Mouse (Mus musculus) cerebellum, postnatal 25 days (tissue): Measurements from ENCODE around the gene Dppa5a.
A peak's percentile ranks its signal among the peaks of the same experiment; 100 is the strongest.
"Not testable (repeated sequence)": the region's sequence is repeated elsewhere in the genome, so short reads cannot be mapped to it uniquely, and the experiment has no call there.

ENCODE experiments used
- DNase-seq, 2 experiments: peaks; one replicate each; pipeline ENCODE4 v3.0.0; 2021; ENCODE audit warnings: mixed read lengths in 2 of 2

Dppa5a gene

GRCm38 (mm10) chr9:78367959-78368358 is at the start of gene Dppa5a:
Dppa5a (minus strand) TSS chr9:78368177.
- not testable (repeated sequence) for DNase-seq

- no peak for DNase-seq
These were observed 33.6 kb upstream of the Dppa5a start for GRCm38 (mm10) chr9:78401596-78401995.

GRCm38 (mm10) chr9:78400570-78400969 is 32.6 kb upstream of the Dppa5a start:
- DNase-seq: no peak

- DNase-seq: no peak
These were observed 28.5 kb upstream of the Dppa5a start for GRCm38 (mm10) chr9:78396517-78396916.

- DNase-seq: peak; percentile 21 to 38
These were observed 27.8 kb upstream of the Dppa5a start, which contains the start of gene Ddx43 for GRCm38 (mm10) chr9:78395630-78396351. Ddx43 (plus strand) TSS chr9:78395777.

- no peak for DNase-seq
These were observed 27.3 kb upstream of the Dppa5a start for GRCm38 (mm10) chr9:78395244-78395629.

- DNase-seq: no peak
These were observed 26.6 kb upstream of the Dppa5a start for GRCm38 (mm10) chr9:78394602-78395001.

- no peak for DNase-seq
These were observed 25.8 kb upstream of the Dppa5a start for GRCm38 (mm10) chr9:78393741-78394140.

- DNase-seq: no peak
These were observed 22.0 kb upstream of the Dppa5a start for GRCm38 (mm10) chr9:78389981-78390380.

GRCm38 (mm10) chr9:78386947-78387346 is 19.0 kb upstream of the Dppa5a start:
- DNase-seq: no peak

- no peak for DNase-seq
These were observed 17.9 kb upstream of the Dppa5a start for GRCm38 (mm10) chr9:78385893-78386292.

- DNase-seq: peak; percentile 18 to 46
These were observed 10.3 kb upstream of the Dppa5a start, which contains the start of gene Ooep for GRCm38 (mm10) chr9:78378113-78378785. Ooep (minus strand) TSS chr9:78378725.

GRCm38 (mm10) chr9:78377546-78377945 is 9.6 kb upstream of the Dppa5a start:
- no peak for DNase-seq

GRCm38 (mm10) chr9:78375486-78375885 is 7.5 kb upstream of the Dppa5a start:
- DNase-seq: no peak

- DNase-seq: no peak
These were observed 7.0 kb upstream of the Dppa5a start for GRCm38 (mm10) chr9:78374885-78375389.

GRCm38 (mm10) chr9:78374397-78374796 is 6.4 kb upstream of the Dppa5a start:
- no peak for DNase-seq

- DNase-seq: no peak
These were observed 5.0 kb upstream of the Dppa5a start for GRCm38 (mm10) chr9:78372827-78373504.

GRCm38 (mm10) chr9:78371441-78371840 is 3.5 kb upstream of the Dppa5a start:
- DNase-seq: no peak

- no peak for DNase-seq
These were observed 1.8 kb upstream of the Dppa5a start for GRCm38 (mm10) chr9:78369786-78370185.

GRCm38 (mm10) chr9:78369349-78369748 is 1.4 kb upstream of the Dppa5a start:
- no peak for DNase-seq

- DNase-seq: no peak
These were observed 805 bp upstream of the Dppa5a start for GRCm38 (mm10) chr9:78368671-78369293.

GRCm38 (mm10) chr9:78365850-78366544 is 2.0 kb downstream of the Dppa5a start:
- no peak for DNase-seq
